Mouse (Mus musculus) myocyte (in vitro differentiated cells): ENCODE measurements around the gene Ank3.

ENCODE experiments used
- MAX ChIP-seq: IDR thresholded peaks from one replicate; pipeline ENCODE4 v1.6.1; 2011; ENCODE audit warnings: low read depth, mild to moderate bottlenecking, control low read depth
- POLR2A ChIP-seq: IDR thresholded peaks from one replicate; pipeline ENCODE4 v1.6.1; 2011; ENCODE audit warnings: low read depth, mild to moderate bottlenecking, control low read depth, moderate library complexity; ENCODE audit not compliant: insufficient read length

DNA sequence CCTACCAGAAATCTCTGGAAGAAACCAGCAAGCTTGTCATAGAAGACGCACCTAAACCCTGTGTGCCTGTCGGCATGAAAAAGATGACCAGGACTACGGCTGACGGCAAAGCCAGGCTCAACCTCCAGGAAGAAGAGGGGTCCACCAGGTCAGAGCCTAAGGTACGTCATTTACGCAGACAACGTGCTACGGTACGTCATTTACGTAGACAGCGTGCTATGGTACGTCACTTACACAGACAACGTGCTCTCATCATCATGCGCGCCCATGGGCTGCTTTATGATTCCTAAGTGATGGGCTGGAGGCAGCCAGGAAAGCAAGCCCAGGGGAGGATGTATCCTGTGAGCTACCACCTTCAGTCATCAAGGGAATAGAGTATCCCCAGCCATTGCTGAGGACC lies 606.3 kb downstream of the Ank3 start:
- TF ChIP-seq MAX (no peak), POLR2A (no peak)
